Mouse (Mus musculus): ENCODE measurements around the gene Syt1.

Gene Syt1

GRCm38 (mm10) chr10:108884520-108884919, 126.3 kb downstream of the Syt1 start:
- no peak for DNase-seq (ENCODE audit: low read depth)

DNA sequence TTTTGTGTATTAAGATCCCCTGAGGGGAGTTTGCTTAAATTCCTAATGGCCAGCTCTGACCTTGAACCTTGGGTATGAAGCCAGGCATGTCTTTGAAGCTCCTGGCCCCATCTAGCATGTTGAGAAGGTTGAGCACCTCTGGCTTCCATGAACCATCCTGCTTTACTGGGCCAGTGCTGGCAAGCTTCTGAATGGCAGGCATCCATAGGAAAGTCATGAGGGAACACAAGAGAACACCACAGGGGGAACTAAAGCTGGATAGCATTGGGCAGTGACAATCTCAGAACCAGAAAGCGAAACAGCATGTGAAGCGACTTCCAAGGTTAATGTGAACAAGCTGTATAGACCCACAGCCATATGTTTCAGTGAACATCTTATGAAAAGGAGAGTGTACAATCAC, 130.4 kb downstream of the Syt1 start:
- DNase-seq (ENCODE audit: low read depth), result no peak

DNA sequence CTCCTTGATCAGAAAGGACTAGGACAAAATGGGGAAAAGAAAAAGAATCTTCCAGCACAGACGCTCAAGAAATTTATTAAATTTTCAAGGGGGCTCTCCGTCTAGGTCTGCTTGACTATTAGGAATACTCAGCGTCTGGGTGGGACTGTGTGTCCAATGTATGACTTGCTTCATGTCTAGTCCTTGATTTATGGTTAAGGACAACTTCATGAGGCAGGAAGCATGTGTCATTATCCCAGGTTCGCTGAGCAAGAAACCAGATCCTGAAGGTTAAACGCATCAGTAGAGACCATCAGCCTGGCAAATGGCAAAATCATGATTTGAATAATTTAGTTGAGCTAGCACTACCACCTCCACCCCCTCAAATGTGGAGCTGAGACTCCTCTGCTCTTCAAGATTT, 135.1 kb downstream of the Syt1 start:
- no peak for DNase-seq (ENCODE audit: low read depth)

DNA sequence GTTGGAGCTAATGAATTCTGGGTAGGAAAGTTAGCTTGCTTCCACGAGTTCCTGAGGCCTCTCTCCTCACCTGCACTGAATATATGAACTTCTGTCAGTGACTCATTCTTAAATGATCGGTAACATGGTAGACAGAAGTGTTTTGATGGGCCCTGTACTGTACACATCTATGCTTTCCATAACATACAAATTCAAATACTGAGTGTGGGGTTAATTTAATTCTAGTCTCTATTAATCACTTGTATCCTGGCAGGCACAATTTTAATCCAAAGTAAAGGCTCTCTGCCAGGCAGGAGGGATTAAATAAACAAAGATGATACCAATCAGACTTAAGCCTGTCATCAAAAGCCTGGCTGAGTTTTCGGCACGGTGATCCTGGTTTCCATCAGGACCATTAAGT, 136.1 kb downstream of the Syt1 start:
- DNase-seq (ENCODE audit: low read depth), result no peak

- DNase-seq (ENCODE audit: low read depth), result no peak
These were observed 138.4 kb downstream of the Syt1 start for GRCm38 (mm10) chr10:108872359-108872758.

- DNase-seq (ENCODE audit: low read depth), result no peak
These were observed 140.2 kb downstream of the Syt1 start for GRCm38 (mm10) chr10:108870586-108870985.

DNA sequence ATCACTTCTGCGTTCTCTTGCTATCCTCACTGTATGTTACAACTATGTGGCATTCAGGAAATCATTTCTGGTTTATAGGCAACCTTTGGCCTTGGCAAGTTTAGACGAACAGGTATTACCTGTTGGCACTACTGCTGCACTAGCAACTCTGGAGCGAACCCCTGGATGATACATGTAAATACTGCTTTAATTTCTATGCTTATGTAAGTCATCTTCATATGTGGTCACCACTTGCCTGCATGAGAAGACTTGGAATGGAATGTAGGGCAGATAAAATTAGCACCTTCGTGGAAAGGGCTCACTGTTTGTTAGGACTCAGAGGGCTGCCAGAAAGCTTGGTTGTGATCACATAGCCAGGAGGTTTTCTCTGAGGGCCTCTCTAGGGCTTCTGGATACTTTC, 142.6 kb downstream of the Syt1 start:
- no peak for DNase-seq (ENCODE audit: low read depth)

DNA sequence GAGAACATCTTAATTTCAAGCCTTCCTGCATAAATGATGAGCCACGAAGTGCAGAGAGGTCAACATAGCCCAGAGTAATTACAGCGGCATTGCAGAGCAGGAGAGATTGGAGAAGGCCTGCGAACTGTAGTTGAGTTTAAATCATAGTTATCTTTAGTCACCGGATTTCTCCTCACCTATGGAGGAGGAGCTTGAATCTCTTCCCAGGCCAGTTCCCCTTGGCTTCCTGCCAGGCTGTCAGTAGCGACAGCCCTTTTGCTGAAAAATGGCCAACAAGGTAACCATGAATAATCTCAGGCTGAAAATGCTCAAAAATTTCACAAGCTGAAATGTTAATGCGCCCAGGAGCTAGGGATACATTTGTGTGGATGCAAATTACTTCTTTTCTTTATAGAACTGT, 143.6 kb downstream of the Syt1 start:
- no peak for DNase-seq (ENCODE audit: low read depth)

GRCm38 (mm10) chr10:108865586-108865985, 145.2 kb downstream of the Syt1 start:
- DNase-seq (ENCODE audit: low read depth), result no peak

GRCm38 (mm10) chr10:108855986-108856385, 154.8 kb downstream of the Syt1 start:
- no peak for DNase-seq (ENCODE audit: low read depth)

DNA sequence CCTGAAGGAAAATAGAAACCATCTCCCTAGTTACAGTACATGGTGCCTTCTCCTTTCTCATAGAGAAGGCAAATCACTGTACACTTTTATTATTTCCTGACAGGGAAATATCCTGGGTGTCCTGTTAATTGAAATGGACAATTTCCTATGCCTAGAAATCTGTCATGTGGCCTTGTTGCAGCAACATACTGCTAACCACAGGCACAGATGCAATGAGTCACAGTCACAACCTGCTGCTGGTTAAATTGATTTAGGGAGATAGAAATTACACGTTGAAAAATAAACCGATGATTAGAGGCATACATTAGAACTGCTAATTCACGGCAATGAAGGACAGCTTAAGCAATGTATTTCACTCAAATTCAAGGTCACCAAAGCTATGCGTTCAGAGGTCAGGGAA, 158.0 kb downstream of the Syt1 start:
- DNase-seq (ENCODE audit: low read depth), result no peak

DNA sequence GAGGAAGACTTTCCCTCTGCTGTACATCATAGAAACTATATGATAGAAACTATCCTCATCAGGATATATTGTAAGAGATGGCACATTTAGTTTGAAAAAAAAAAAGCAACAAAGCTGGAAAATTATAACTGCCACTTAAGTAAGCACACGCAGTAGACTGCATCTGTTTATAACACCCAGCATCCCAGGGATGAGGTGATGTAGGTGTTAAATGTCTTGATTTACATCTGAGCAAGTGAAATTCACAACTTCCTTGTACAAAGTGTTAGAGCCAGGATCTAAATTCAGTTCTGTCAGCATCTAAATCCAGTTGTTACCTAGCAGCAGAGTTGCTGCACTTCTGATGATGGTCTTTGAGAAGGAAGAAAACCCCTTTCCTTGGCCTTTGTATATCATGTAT, 173.3 kb downstream of the Syt1 start:
- no peak for DNase-seq (ENCODE audit: low read depth)

DNA sequence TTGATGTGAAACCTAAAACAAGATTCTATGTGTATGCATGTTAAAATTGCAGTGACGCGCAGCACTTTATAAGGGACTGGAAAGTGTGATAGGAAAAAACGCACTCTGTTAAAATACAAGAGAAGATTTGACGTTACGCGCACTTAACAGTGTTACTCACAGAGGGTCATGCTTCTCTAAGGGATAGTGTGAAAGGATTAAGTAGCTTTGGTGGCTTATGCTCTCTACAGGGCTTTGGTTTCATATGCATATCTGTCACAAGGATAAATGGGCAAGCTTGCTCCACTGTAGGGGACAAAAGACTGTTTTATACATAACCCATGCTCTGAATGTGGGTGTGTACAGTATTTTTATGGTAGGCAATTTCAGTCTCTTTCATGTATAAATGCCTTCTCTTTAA, 178.5 kb downstream of the Syt1 start:
- DNase-seq (ENCODE audit: low read depth), result no peak

GRCm38 (mm10) chr10:108831801-108832200, 179.0 kb downstream of the Syt1 start:
- DNase-seq (ENCODE audit: low read depth), result no peak

DNA sequence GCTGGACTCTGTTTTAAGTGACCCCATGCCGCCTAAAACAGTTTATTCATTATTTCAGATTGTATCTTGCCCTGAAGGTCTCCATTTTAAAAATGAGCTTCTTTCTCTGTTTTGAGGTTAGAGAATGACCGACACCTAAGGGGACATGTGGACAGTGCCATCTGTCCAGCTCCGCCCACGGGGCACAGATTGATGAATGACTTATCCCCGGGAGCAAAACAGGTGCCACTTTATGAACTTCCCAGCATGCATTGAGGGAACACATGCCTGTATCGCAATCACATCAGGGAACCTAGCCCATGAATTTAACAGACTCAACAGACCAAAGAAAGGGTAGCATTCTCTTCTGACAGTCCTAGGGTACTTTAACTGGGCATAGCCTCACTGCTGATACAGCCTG, 188.5 kb downstream of the Syt1 start:
- DNase-seq (ENCODE audit: low read depth), result no peak

- no peak for DNase-seq (ENCODE audit: low read depth)
These were observed 195.4 kb downstream of the Syt1 start for GRCm38 (mm10) chr10:108815339-108815738.

DNA sequence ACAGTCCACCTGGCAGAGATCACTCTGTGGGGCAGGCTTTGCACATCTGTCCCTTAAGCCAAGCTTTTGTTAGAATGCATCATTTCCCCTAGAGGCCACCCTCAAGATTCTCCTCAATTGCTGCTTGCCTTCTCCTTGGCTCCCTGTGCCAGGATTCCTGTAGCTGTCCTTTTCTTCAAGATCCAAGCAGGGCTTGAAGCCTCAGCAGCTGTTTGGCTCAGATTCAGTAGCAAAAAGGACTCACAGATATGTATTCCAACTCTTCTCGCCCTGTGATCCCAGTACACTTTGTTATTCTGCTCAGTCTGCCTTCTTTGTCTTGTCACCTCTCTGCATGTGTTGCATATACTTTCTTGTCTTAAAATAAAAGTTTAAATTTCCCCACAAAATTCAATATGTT, 206.4 kb downstream of the Syt1 start:
- no peak for DNase-seq (ENCODE audit: low read depth)

GRCm38 (mm10) chr10:108800776-108801175, 210.0 kb downstream of the Syt1 start:
- no peak for DNase-seq (ENCODE audit: low read depth)

DNA sequence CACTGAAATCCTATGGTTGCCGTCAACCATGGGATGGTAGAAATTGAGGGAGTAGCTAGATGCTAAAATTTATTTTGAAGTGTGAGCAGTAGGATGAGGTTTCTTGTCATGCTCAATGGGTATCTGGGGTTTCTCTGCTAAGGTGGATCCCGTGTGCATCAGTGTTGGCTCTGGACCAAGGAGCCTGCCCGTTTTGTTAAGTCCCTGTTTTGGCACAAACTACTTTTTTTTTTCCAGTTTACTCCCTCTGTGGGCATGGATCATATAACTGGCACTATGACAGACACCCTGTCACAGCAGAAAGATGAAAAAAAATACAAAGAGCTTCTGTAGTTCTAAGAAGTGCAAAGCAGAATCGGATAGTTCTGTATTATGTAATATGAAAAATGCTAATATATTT, 212.0 kb downstream of the Syt1 start:
- no peak for DNase-seq (ENCODE audit: low read depth)

DNA sequence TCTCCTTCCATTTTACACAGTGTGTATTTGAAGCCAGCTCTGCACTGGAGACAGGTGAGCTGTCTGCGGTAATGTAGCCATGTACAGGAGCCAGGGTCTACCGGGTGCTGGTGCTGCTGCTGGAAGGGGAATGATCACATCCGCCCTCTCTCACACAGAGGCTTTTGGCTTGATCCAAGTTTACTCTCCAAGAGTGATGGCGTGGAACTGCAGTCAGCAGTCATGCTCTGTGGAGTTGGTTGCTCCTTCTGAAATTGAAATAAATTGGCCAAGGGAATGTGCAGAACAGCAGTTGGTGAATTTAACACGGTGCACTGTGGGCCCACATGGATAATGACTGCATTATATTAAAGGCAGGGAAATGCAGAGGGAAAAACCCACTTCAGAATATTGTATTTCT, 228.0 kb downstream of the Syt1 start:
- no peak for DNase-seq (ENCODE audit: low read depth)

GRCm38 (mm10) chr10:108780614-108781013, 230.2 kb downstream of the Syt1 start:
- no peak for DNase-seq (ENCODE audit: low read depth)

GRCm38 (mm10) chr10:108776735-108777134, 234.0 kb downstream of the Syt1 start:
- DNase-seq (ENCODE audit: low read depth), result no peak

GRCm38 (mm10) chr10:108771081-108771480, 239.7 kb downstream of the Syt1 start:
- peak; percentile 3 for DNase-seq (ENCODE audit: low read depth)

DNA sequence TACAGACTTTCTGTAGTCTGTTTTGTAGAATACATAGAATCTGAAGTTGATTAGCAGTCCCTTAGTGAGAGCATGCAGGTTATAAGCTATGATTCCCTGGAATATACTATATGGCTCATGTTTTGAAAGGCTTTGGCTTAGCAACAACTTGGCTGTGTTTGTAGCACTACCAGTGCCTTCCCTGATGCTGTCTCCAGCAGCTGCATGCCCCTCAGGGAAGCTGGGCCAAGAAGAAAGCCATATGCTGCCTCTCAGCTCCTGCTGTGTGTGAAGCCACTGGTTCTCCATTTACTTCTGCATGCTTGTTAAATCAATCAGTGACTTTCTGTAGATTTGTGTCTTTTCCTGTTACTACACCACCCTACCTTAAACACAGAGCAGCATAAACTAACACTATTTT, 245.2 kb downstream of the Syt1 start:
- no peak for DNase-seq (ENCODE audit: low read depth)

DNA sequence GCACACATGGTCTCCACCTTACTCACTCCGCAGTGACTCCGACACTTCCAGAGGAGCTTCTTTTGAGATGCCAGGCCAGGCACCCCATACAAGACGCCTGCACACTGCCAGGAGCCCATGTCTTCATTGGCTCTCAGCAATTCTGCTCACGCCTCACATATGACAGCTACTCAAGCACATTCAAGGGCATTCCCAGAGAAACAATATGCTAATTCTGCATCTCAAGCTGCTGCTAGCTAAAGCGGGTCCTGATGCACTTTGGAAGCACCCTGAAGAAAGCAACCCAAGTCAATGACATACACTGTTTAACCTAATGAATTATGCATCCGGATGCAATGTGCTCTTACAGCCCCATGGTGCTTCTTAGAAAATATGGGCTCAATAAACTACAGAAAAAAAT, 247.1 kb downstream of the Syt1 start:
- DNase-seq (ENCODE audit: low read depth), result no peak
